Mouse (Mus musculus) myocyte (in vitro differentiated cells): ENCODE measurements around the gene Prkca.

ENCODE experiments used
- CEBPB ChIP-seq: IDR thresholded peaks from 2 replicates; pipeline ENCODE4 v1.6.1; 2011; ENCODE audit warnings: mild to moderate bottlenecking, moderate library complexity; ENCODE audit not compliant: poor library complexity, insufficient read depth, severe bottlenecking
- E2F4 ChIP-seq: IDR thresholded peaks from one replicate; pipeline ENCODE4 v1.6.1; 2011; ENCODE audit warnings: mild to moderate bottlenecking, control low read depth, moderate library complexity; ENCODE audit not compliant: insufficient read depth
- MAX ChIP-seq: IDR thresholded peaks from one replicate; pipeline ENCODE4 v1.6.1; 2011; ENCODE audit warnings: low read depth, mild to moderate bottlenecking, control low read depth
- MYOD1 ChIP-seq, 3 experiments: IDR thresholded peaks; one replicate each; pipeline ENCODE4 v1.6.1; 2011; ENCODE audit warnings: control low read depth in 2 of 3, low read depth in 2 of 3, mild to moderate bottlenecking in 2 of 3, moderate library complexity in 1 of 3; ENCODE audit not compliant: insufficient read length in 2 of 3, control insufficient read depth in 1 of 3
- POLR2A ChIP-seq: IDR thresholded peaks from one replicate; pipeline ENCODE4 v1.6.1; 2011; ENCODE audit warnings: low read depth, mild to moderate bottlenecking, control low read depth, moderate library complexity; ENCODE audit not compliant: insufficient read length
- REST ChIP-seq: IDR thresholded peaks from one replicate; pipeline ENCODE4 v1.6.1; 2011; ENCODE audit warnings: mild to moderate bottlenecking, control low read depth, moderate library complexity; ENCODE audit not compliant: insufficient read depth, insufficient read length
- SRF ChIP-seq: IDR thresholded peaks from one replicate; pipeline ENCODE4 v1.6.1; 2011; ENCODE audit warnings: low read depth; ENCODE audit not compliant: control insufficient read depth, insufficient read length
- TCF12 ChIP-seq: IDR thresholded peaks from one replicate; pipeline ENCODE4 v1.6.1; 2011; ENCODE audit warnings: mild to moderate bottlenecking, control low read depth; ENCODE audit not compliant: poor library complexity, insufficient read depth, severe bottlenecking
- TCF3 ChIP-seq: IDR thresholded peaks from one replicate; pipeline ENCODE4 v1.6.1; 2011; ENCODE audit warnings: low read depth, control low read depth; ENCODE audit not compliant: insufficient read length
- USF1 ChIP-seq: IDR thresholded peaks from one replicate; pipeline ENCODE4 v1.6.1; 2011; ENCODE audit warnings: low read depth, mild to moderate bottlenecking, control low read depth, moderate library complexity

DNA sequence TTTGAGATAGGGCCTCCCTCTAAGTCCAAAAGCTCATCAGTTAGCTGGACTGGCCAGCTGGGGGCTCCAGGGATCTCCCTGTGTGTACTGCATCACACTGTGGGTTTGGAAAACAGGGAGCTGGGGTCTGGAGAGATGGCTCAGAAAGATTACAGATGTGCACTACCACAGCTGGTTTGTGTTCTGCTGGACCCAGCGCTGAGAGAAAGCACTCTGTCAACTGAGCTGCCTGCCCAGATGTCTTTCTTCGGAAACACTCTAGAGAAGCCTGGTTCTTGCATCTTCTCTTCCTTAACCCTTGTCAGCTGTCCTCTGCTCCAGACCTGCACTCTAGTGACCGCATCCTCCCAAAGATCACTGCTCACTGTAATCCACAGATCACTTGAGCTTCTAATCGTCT lies 20.3 kb upstream of the Prkca start:
- no peak for TF ChIP-seq POLR2A
- no peak for TF ChIP-seq SRF
- no peak for TF ChIP-seq MAX
- no peak for TF ChIP-seq TCF12
- no peak for TF ChIP-seq REST
- no peak for TF ChIP-seq USF1
- no peak for TF ChIP-seq TCF3
- no peak for TF ChIP-seq CEBPB
- no peak for TF ChIP-seq E2F4
- TF ChIP-seq MYOD1 (IDR thresholded peaks at IDR 0.05; ENCODE audit: control insufficient read depth in 1 of 3, insufficient read length in 2 of 3, low read depth in 2 of 3): no peak
